Mouse (Mus musculus) heart, adult 2 months (tissue): Measurements from ENCODE around the gene Crim1.

ENCODE experiments used
- CTCF ChIP-seq: fragments of 200-600 bp; IDR thresholded peaks from 2 replicates; pipeline ENCODE4 v1.8.1; 2022; ENCODE audit warnings: antibody characterized with exemption, mild to moderate bottlenecking, moderate library complexity
- POLR2A ChIP-seq: fragments of 200-500 bp; IDR thresholded peaks from 2 replicates; pipeline ENCODE4 v1.6.1; 2011; ENCODE audit warnings: mild to moderate bottlenecking, low read depth, low read length, control low read depth; ENCODE audit not compliant: insufficient read depth

GRCm38 (mm10) chr17:78400130-78400840 is 200.2 kb downstream of the Crim1 start:
- no peak for TF ChIP-seq CTCF
- TF ChIP-seq POLR2A: no peak
